1 mouse cellular context compared by ENCODE assay signal in the genomic region with DNA sequence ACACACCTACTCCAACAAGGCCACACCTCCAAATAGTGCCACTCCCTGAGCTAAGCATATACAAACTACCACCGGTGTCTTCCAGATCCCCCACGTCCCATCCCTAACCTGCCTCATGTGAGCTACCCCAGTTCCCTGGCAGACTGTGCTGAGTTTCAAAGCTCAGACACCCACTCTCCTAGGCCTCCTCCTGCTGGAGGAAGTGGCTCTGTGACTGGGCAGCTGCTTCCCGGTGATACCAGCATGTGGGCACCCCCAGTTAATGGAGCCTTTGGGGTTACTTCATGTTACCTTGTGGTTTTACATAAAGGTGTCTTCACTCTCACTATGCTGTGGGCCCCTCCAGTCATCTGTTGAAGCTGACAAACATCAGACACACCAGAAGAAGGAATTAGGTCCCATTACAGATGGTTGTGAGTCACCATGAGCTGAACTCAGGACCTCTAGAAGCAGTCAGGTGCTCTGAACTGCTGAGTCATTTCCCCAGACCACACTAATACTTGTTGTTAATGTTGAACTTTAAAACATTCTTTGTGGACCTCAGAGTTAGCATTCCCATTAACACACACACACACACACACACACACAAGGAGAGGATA.
TF ChIP-seq lines count a peak whose summit lies in the region.

No protein-coding gene starts in this region.

TF ChIP-seq in CH12.LX, 34 proteins besides CTCF, POLR2A, EP300 and RAD21 (continued from another document):
- TF ChIP-seq JUND (conservative IDR thresholded peaks at IDR 0.05; ENCODE audit: low read depth, low read length) (0 out of 2 replicates have a peak, but pooled peaks have one; percentile 21), SIN3A (IDR thresholded peaks at IDR 0.05; ENCODE audit: low read length) (no peak), ZKSCAN1 (IDR thresholded peaks at IDR 0.05; ENCODE audit: borderline replicate concordance, low read depth, low read length) (no peak), ZC3H11A (IDR thresholded peaks at IDR 0.05; ENCODE audit: low read depth, low read length) (no peak), GABPA (IDR thresholded peaks at IDR 0.05; ENCODE audit: insufficient replicate concordance, low read depth, low read length) (no peak), ETS1 (conservative IDR thresholded peaks at IDR 0.05; ENCODE audit: low read depth, low read length) (peak; percentile 71), JUN (IDR thresholded peaks at IDR 0.05; ENCODE audit: insufficient read depth, low read depth, low read length) (no peak)
